Mouse (Mus musculus) intestine, embryonic 14.5 days (tissue): ENCODE data around the gene Frg2f1. TPM values are rescaled to one million over a fixed set of nuclear protein-coding genes. Genes with fewer than 3 reads are reported as not detected.

Experiments used
- ATAC-seq: fragments of 200-750 bp; cut with Nextera tagmentation; replicated peaks from 2 replicates; pipeline ENCODE4 v1.8.0; 2017; ENCODE audit warnings: low read depth, moderate number of reproducible peaks, moderate TSS enrichment, moderate library complexity; ENCODE audit not compliant: low FRiP score, low TSS enrichment
- DNase-seq: peaks from one replicate; pipeline ENCODE4 v3.0.0-alpha.2; 2018; ENCODE audit warnings: low spot score
- H3K27ac ChIP-seq: fragments of 300-500 bp; sonication (generic); 2 replicates; pipeline ENCODE4 v1.5.1; 2014; ENCODE audit warnings: low read depth, mild to moderate bottlenecking, control low read depth
- H3K27me3 ChIP-seq: fragments of 300-500 bp; sonication (generic); replicated peaks from 2 replicates; pipeline ENCODE4 v1.6.1; 2014; ENCODE audit warnings: low read length, control low read depth; ENCODE audit not compliant: control insufficient read depth, insufficient read depth
- H3K36me3 ChIP-seq: fragments of 300-500 bp; sonication (generic); 2 replicates; pipeline ENCODE4 v1.6.1; 2014; ENCODE audit warnings: low read length, control low read depth; ENCODE audit not compliant: control insufficient read depth, insufficient read depth
- H3K4me1 ChIP-seq: fragments of 300-500 bp; sonication (generic); replicated peaks from 2 replicates; pipeline ENCODE4 v1.6.1; 2014; ENCODE audit warnings: low read length, control low read depth, mixed read lengths; ENCODE audit not compliant: control insufficient read depth, insufficient read depth
- H3K4me2 ChIP-seq: fragments of 300-500 bp; sonication (generic); 2 replicates; pipeline ENCODE4 v1.6.1; 2014; ENCODE audit warnings: low read length
- H3K4me3 ChIP-seq: fragments of 300-500 bp; sonication (generic); 2 replicates; pipeline ENCODE4 v1.5.1; 2014; ENCODE audit warnings: low read depth, low read length, control low read depth, mixed read lengths
- H3K9ac ChIP-seq: fragments of 300-500 bp; sonication (generic); 2 replicates; pipeline ENCODE4 v1.6.1; 2014; ENCODE audit warnings: mild to moderate bottlenecking, low read length
- H3K9me3 ChIP-seq: fragments of 300-500 bp; sonication (generic); 2 replicates; pipeline ENCODE4 v1.6.1; 2016; ENCODE audit warnings: low read length, control low read depth; ENCODE audit not compliant: control insufficient read depth
- WGBS: fragments of 180-500 bp; shearing (Covaris S2); extraction: QIAGEN DNeasy Blood & Tissue Kit; methylation state at CpG from one replicate; pipeline ENCODE4 v1.1.7; 2014; 5-methylcytosine and 5-hydroxymethylcytosine counted together
- polyA plus RNA-seq: library from polyadenylated mRNA; unstranded; fragments of >200 nt; fragmentation: Nextera tagmentation; extraction: Ambion mirVana; gene quantifications from 2 replicates; pipeline ENCODE4 v1.2.1, GENCODE M21; 2014

Frg2f1 gene
- polyA plus RNA-seq = 4.4 and 6.1 TPM in 2 replicates

GRCm38 (mm10) chr4:119539031-119539824 lies at the start of gene Frg2f1:
Gene Frg2f1, minus strand, starts transcription at chr4:119539529.
- H3K27ac ChIP-seq = peak within 1 kb of the TSS; percentile 98
- H3K27me3 ChIP-seq = no peaks in the 10 kb centered on the region
- peak; percentile 95 for ATAC-seq
- 1% methylated on average over 55 of the region's 85 CpGs for WGBS
- H3K36me3 ChIP-seq = no peaks in the 10 kb centered on the region
- peaks cover 8% of the 10 kb centered on the region; the same call in 1 of the 2 replicates for H3K4me1 ChIP-seq
- peak within 1 kb of the TSS; percentile 83 for H3K4me2 ChIP-seq
- H3K9ac ChIP-seq = peak within 1 kb of the TSS; percentile 94
- H3K4me3 ChIP-seq = peak within 1 kb of the TSS; percentile 100
- H3K9me3 ChIP-seq = no peaks in the 10 kb centered on the region
- peak; percentile 98 for DNase-seq

GRCm38 (mm10) chr4:119588037-119588436 lies 48.7 kb upstream of the Frg2f1 start:
- Histone ChIP-seq H3K4me1 (no peaks in the 10 kb centered on the region), H3K4me2 (no peak overlapping the region), H3K27ac (no peak overlapping the region), H3K27me3 (no peaks in the 10 kb centered on the region), H3K9ac (no peak overlapping the region), H3K36me3 (peaks cover 24% of the 10 kb centered on the region), H3K9me3 (no peaks in the 10 kb centered on the region), H3K4me3 (no peak overlapping the region)
- WGBS = 96% methylated on average over 2 of the region's 2 CpGs
- no peak for ATAC-seq
- DNase-seq = no peak

GRCm38 (mm10) chr4:119575459-119575858 lies 36.1 kb upstream of the Frg2f1 start:
- 77% methylated on average over 3 of the region's 3 CpGs for WGBS
- Histone ChIP-seq H3K4me3 (no peak overlapping the region), H3K4me1 (no peaks in the 10 kb centered on the region), H3K9me3 (no peaks in the 10 kb centered on the region), H3K27me3 (no peaks in the 10 kb centered on the region), H3K36me3 (peaks cover 16% of the 10 kb centered on the region), H3K9ac (no peak overlapping the region), H3K4me2 (no peak overlapping the region), H3K27ac (no peak overlapping the region)
- no peak for DNase-seq
- no peak for ATAC-seq

GRCm38 (mm10) chr4:119574504-119574903 lies 35.2 kb upstream of the Frg2f1 start:
- H3K4me3 ChIP-seq = no peak overlapping the region
- no peak overlapping the region for H3K27ac ChIP-seq
- no peaks in the 10 kb centered on the region for H3K4me1 ChIP-seq
- H3K27me3 ChIP-seq = no peaks in the 10 kb centered on the region
- no peak overlapping the region for H3K4me2 ChIP-seq
- no peaks in the 10 kb centered on the region for H3K9me3 ChIP-seq
- no peak for DNase-seq
- WGBS = 72% methylated on average over 2 of the region's 2 CpGs
- no peak overlapping the region for H3K9ac ChIP-seq
- H3K36me3 ChIP-seq = peaks cover 16% of the 10 kb centered on the region
- no peak for ATAC-seq

GRCm38 (mm10) chr4:119572682-119573081 lies 33.4 kb upstream of the Frg2f1 start:
- Histone ChIP-seq H3K4me2 (no peak overlapping the region), H3K9me3 (no peaks in the 10 kb centered on the region), H3K27ac (no peak overlapping the region), H3K9ac (no peak overlapping the region), H3K4me3 (no peak overlapping the region), H3K27me3 (no peaks in the 10 kb centered on the region), H3K36me3 (peaks cover 16% of the 10 kb centered on the region), H3K4me1 (no peaks in the 10 kb centered on the region)
- ATAC-seq (no peak), DNase-seq (no peak)
- WGBS = 93% methylated on average over 3 of the region's 3 CpGs

- DNase-seq (no peak), ATAC-seq (no peak)
- H3K27ac ChIP-seq = no peak overlapping the region
- H3K9me3 ChIP-seq = peaks cover 7% of the 10 kb centered on the region
- H3K9ac ChIP-seq = no peak overlapping the region
- WGBS = 68% methylated on average over 4 of the region's 4 CpGs
- peaks cover 18% of the 10 kb centered on the region for H3K36me3 ChIP-seq
- H3K27me3 ChIP-seq = no peaks in the 10 kb centered on the region
- 0 out of 2 replicates have a peak, but pooled peaks cover 3% of the 10 kb centered on the region for H3K4me1 ChIP-seq
- no peak overlapping the region for H3K4me2 ChIP-seq
- no peak overlapping the region for H3K4me3 ChIP-seq
Measured at GRCm38 (mm10) chr4:119566322-119566835, 27.1 kb upstream of the Frg2f1 start.

- Histone ChIP-seq H3K9ac (no peak overlapping the region), H3K4me3 (no peak overlapping the region), H3K4me1 (0 out of 2 replicates have a peak, but pooled peaks cover 3% of the 10 kb centered on the region), H3K36me3 (peaks cover 22% of the 10 kb centered on the region), H3K27ac (no peak overlapping the region), H3K27me3 (no peaks in the 10 kb centered on the region), H3K4me2 (no peak overlapping the region), H3K9me3 (peaks cover 7% of the 10 kb centered on the region)
- DNase-seq (no peak), ATAC-seq (no peak)
Measured at GRCm38 (mm10) chr4:119563136-119563535, 23.8 kb upstream of the Frg2f1 start.

- Histone ChIP-seq H3K9me3 (no peaks in the 10 kb centered on the region), H3K4me3 (no peak overlapping the region), H3K27me3 (no peaks in the 10 kb centered on the region), H3K4me2 (no peak overlapping the region), H3K9ac (no peak overlapping the region), H3K36me3 (no peaks in the 10 kb centered on the region), H3K4me1 (no peaks in the 10 kb centered on the region), H3K27ac (no peak overlapping the region)
- DNase-seq (no peak), ATAC-seq (no peak)
- WGBS = 85% methylated on average over 2 of the region's 2 CpGs
Measured at GRCm38 (mm10) chr4:119555466-119555865, 16.1 kb upstream of the Frg2f1 start.

GRCm38 (mm10) chr4:119550864-119551263 lies 11.5 kb upstream of the Frg2f1 start:
- DNase-seq = no peak
- Histone ChIP-seq H3K27me3 (no peaks in the 10 kb centered on the region), H3K36me3 (no peaks in the 10 kb centered on the region), H3K9me3 (no peaks in the 10 kb centered on the region), H3K27ac (no peak overlapping the region), H3K4me2 (no peak overlapping the region), H3K4me1 (no peaks in the 10 kb centered on the region), H3K4me3 (no peak overlapping the region), H3K9ac (no peak overlapping the region)
- ATAC-seq = no peak
- WGBS = 70% methylated on average over 1 of the region's 1 CpGs
